Mouse (Mus musculus): ENCODE measurements at regions not wholly inside any gene's neighbourhood (a gene's known extent, or its start where the extent isn't known, plus 50 kb on each side); places are given as distances from the start of the nearest gene placed in this dataset.
"Not testable (repeated sequence)": the region's sequence is repeated elsewhere in the genome, so short reads cannot be mapped to it uniquely, and the experiment has no call there.

GRCm38 (mm10) chr10:96266100-96266735 lies 129.8 kb downstream of the Gm5426 start:
- DNase-seq (ENCODE audit: low read depth, low spot score), result peak; percentile 72
- no peaks in the 10 kb centered on the region for H3K27me3 ChIP-seq (ENCODE audit: control insufficient read depth, insufficient read depth, low read length, poor library complexity, severe bottlenecking)
- H3K36me3 ChIP-seq (ENCODE audit: control insufficient read depth, insufficient read depth, low read length, poor library complexity, severe bottlenecking), result no peaks in the 10 kb centered on the region

- H3K27me3 ChIP-seq (ENCODE audit: control insufficient read depth, insufficient read depth, low read length, poor library complexity, severe bottlenecking), result no peaks in the 10 kb centered on the region
- H3K36me3 ChIP-seq (ENCODE audit: control insufficient read depth, insufficient read depth, low read length, poor library complexity, severe bottlenecking), result no peaks in the 10 kb centered on the region
- DNase-seq (ENCODE audit: low read depth, low spot score), result no peak
Measured at GRCm38 (mm10) chr10:96267603-96268002, 131.2 kb downstream of the Gm5426 start.

- Histone ChIP-seq H3K36me3 (ENCODE audit: control insufficient read depth, insufficient read depth, low read length, poor library complexity, severe bottlenecking) (no peaks in the 10 kb centered on the region), H3K27me3 (ENCODE audit: control insufficient read depth, insufficient read depth, low read length, poor library complexity, severe bottlenecking) (no peaks in the 10 kb centered on the region)
- peak; percentile 84 for DNase-seq (ENCODE audit: low read depth, low spot score)
Measured at GRCm38 (mm10) chr10:96273607-96274365, 137.4 kb downstream of the Gm5426 start.

- no peak for DNase-seq (ENCODE audit: low read depth, low spot score)
Measured at GRCm38 (mm10) chr10:96280149-96280548, 143.7 kb downstream of the Gm5426 start.

GRCm38 (mm10) chr10:96285407-96286093 lies 149.1 kb downstream of the Gm5426 start:
- Histone ChIP-seq H3K36me3 (ENCODE audit: control insufficient read depth, insufficient read depth, low read length, poor library complexity, severe bottlenecking) (no peaks in the 10 kb centered on the region), H3K27me3 (ENCODE audit: control insufficient read depth, insufficient read depth, low read length, poor library complexity, severe bottlenecking) (no peaks in the 10 kb centered on the region)
- DNase-seq (ENCODE audit: low read depth, low spot score), result no peak

More at GRCm38 (mm10) chr10:96280149-96280548, 143.7 kb downstream of the Gm5426 start:
- H3K27me3 ChIP-seq (ENCODE audit: control insufficient read depth, insufficient read depth, low read length, poor library complexity, severe bottlenecking), result no peaks in the 10 kb centered on the region
- H3K36me3 ChIP-seq (ENCODE audit: control insufficient read depth, insufficient read depth, low read length, poor library complexity, severe bottlenecking), result no peaks in the 10 kb centered on the region

- Histone ChIP-seq H3K36me3 (ENCODE audit: control insufficient read depth, insufficient read depth, low read length, poor library complexity, severe bottlenecking) (no peaks in the 10 kb centered on the region), H3K27me3 (ENCODE audit: control insufficient read depth, insufficient read depth, low read length, poor library complexity, severe bottlenecking) (no peaks in the 10 kb centered on the region)
- DNase-seq (ENCODE audit: low read depth, low spot score), result peak; percentile 36
Measured at GRCm38 (mm10) chr10:96286094-96286485, 149.7 kb downstream of the Gm5426 start.

- H3K27me3 ChIP-seq (ENCODE audit: control insufficient read depth, insufficient read depth, low read length, poor library complexity, severe bottlenecking); H3K36me3 ChIP-seq (ENCODE audit: control insufficient read depth, insufficient read depth, low read length, poor library complexity, severe bottlenecking); DNase-seq (ENCODE audit: low read depth, low spot score): not testable (repeated sequence)
Measured at GRCm38 (mm10) chr10:96289005-96289404, 152.6 kb downstream of the Gm5426 start.

GRCm38 (mm10) chr10:96293622-96294021 lies 157.2 kb downstream of the Gm5426 start:
- no peak for DNase-seq (ENCODE audit: low read depth, low spot score)
- H3K36me3 ChIP-seq (ENCODE audit: control insufficient read depth, insufficient read depth, low read length, poor library complexity, severe bottlenecking), result no peaks in the 10 kb centered on the region
- no peaks in the 10 kb centered on the region for H3K27me3 ChIP-seq (ENCODE audit: control insufficient read depth, insufficient read depth, low read length, poor library complexity, severe bottlenecking)

- H3K27me3 ChIP-seq (ENCODE audit: control insufficient read depth, insufficient read depth, low read length, poor library complexity, severe bottlenecking), result no peaks in the 10 kb centered on the region
- DNase-seq (ENCODE audit: low read depth, low spot score), result peak; percentile 13
- no peaks in the 10 kb centered on the region for H3K36me3 ChIP-seq (ENCODE audit: control insufficient read depth, insufficient read depth, low read length, poor library complexity, severe bottlenecking)
Measured at GRCm38 (mm10) chr10:96294666-96295065, 158.3 kb downstream of the Gm5426 start.

- no peaks in the 10 kb centered on the region for H3K36me3 ChIP-seq (ENCODE audit: control insufficient read depth, insufficient read depth, low read length, poor library complexity, severe bottlenecking)
- DNase-seq (ENCODE audit: low read depth, low spot score), result no peak
- no peaks in the 10 kb centered on the region for H3K27me3 ChIP-seq (ENCODE audit: control insufficient read depth, insufficient read depth, low read length, poor library complexity, severe bottlenecking)
Measured at GRCm38 (mm10) chr10:96297658-96298057, 161.3 kb downstream of the Gm5426 start.

- DNase-seq (ENCODE audit: low read depth, low spot score), result peak; percentile 16
- Histone ChIP-seq H3K36me3 (ENCODE audit: control insufficient read depth, insufficient read depth, low read length, poor library complexity, severe bottlenecking) (no peaks in the 10 kb centered on the region), H3K27me3 (ENCODE audit: control insufficient read depth, insufficient read depth, low read length, poor library complexity, severe bottlenecking) (no peaks in the 10 kb centered on the region)
Measured at GRCm38 (mm10) chr10:96298566-96298965, 162.2 kb downstream of the Gm5426 start.

GRCm38 (mm10) chr10:96305701-96306100 lies 169.3 kb downstream of the Gm5426 start:
- Histone ChIP-seq H3K36me3 (ENCODE audit: control insufficient read depth, insufficient read depth, low read length, poor library complexity, severe bottlenecking) (no peaks in the 10 kb centered on the region), H3K27me3 (ENCODE audit: control insufficient read depth, insufficient read depth, low read length, poor library complexity, severe bottlenecking) (no peaks in the 10 kb centered on the region)
- DNase-seq (ENCODE audit: low read depth, low spot score), result no peak

GRCm38 (mm10) chr10:96308713-96309445 lies 172.5 kb downstream of the Gm5426 start:
- DNase-seq (ENCODE audit: low read depth, low spot score), result no peak
- H3K27me3 ChIP-seq (ENCODE audit: control insufficient read depth, insufficient read depth, low read length, poor library complexity, severe bottlenecking), result no peaks in the 10 kb centered on the region
- no peaks in the 10 kb centered on the region for H3K36me3 ChIP-seq (ENCODE audit: control insufficient read depth, insufficient read depth, low read length, poor library complexity, severe bottlenecking)

GRCm38 (mm10) chr10:96309766-96310165 lies 173.4 kb downstream of the Gm5426 start:
- Histone ChIP-seq H3K36me3 (ENCODE audit: control insufficient read depth, insufficient read depth, low read length, poor library complexity, severe bottlenecking) (no peaks in the 10 kb centered on the region), H3K27me3 (ENCODE audit: control insufficient read depth, insufficient read depth, low read length, poor library complexity, severe bottlenecking) (no peaks in the 10 kb centered on the region)
- DNase-seq (ENCODE audit: low read depth, low spot score), result no peak

Data from splenic B cell, adult 2 months (primary cell).